Mouse (Mus musculus): ENCODE data around the gene Clasp2.
A peak's percentile ranks its signal among the peaks of the same experiment; 100 is the strongest.

The Clasp2 gene

DNA sequence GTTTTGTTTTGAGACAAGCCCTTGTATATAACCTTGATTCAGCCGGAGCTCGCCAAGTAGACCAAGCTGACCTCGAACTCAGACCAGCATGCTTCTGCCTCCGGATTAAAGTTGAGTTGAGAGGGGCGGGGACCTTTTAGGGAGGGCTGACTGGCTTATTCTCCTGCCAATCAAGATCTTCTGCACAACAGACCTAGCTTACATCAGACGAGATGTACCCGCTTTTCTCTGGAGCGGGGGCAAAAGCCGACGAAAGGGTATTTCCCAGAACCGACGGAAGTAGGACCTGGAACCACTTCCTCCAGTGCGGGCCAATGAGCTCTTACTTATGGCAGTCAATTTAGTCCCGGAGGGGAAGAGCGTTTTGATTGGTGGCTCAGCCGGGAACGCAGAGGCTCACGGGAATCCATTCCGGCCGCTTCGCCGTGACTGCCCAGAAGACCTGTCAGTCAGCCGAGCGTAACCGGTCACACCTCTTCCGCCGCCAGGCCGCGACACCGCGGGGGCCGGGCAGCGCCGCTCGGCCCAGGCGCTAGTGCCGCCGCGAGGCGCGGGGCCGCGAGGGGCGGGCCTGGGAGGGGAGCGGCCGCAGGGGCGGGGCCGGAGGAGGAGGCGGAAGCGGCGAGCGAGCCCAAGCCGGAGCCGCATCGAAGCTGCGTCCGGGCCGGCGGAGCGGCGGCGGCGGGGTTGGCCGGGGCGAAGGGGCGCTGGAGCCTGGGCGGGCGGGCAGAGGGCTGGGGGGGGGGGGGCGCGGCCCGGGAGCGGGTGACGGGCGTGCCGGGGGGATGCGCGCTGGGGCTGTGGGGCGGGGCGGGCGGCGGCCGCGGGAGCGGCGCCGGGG, 189.5 kb downstream of the Clasp2 start, which contains the start of gene Ubp1:
Gene Ubp1, plus strand, starts transcription at position 401 of the 841 bp plus-strand sequence.
- peak; percentile 95 for DNase-seq (ENCODE audit: low read depth, low spot score)

DNA sequence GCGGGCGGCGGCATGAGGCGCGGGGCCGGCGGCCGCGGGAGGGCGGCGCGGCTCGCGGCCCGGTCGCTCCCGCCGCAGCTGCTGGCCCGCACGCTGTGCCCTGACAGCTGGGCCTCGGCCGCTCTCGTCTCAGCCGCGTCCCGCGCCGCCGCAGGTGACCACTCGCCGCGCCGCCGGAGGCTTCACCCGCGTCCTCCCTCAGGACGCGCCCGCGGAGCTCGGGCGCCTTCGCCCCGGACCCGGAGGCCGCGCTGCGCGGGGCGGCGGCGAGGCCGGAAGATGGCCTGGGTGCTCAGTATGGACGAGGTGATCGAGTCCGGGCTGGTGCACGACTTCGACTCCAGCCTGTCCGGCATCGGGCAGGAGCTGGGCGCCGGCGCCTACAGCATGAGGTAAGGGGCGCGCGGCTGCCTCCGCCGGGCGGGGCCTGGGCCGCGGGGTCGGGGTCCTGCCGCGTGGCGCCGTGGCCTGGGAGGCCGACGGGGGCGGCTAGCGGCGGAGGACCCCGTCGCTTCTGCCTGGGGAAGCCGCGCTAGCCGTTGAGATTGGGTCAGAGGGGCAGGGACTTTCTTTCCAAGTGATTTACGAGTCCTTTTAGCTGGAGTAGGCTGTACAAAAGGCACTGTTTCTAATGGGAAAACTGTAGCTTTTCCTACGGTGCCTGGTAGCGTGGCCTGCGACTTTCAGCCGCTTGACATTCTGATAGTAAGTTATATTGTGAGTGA, 190.3 kb downstream of the Clasp2 start:
- DNase-seq (ENCODE audit: low read depth, low spot score): no peak

DNA sequence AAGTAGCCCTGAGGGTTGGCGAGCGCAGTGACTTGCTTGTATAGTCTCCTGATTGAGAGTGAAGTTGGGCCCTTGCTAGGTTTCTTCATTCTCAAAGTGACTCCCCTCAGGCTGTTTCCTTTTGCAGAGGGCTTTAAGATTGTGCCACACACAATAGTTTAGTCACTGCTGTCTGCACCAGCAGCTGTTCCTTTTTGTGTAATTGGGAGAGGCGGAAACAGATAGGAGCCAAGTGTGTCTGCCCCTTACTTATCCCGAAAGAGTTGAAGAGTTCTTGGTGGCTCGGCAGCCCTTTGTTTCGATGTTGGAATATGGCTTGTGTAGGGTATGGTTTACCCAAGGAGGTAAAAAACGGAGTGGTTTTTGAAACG, 190.8 kb downstream of the Clasp2 start:
- DNase-seq (ENCODE audit: low read depth, low spot score): peak; percentile 49

DNA sequence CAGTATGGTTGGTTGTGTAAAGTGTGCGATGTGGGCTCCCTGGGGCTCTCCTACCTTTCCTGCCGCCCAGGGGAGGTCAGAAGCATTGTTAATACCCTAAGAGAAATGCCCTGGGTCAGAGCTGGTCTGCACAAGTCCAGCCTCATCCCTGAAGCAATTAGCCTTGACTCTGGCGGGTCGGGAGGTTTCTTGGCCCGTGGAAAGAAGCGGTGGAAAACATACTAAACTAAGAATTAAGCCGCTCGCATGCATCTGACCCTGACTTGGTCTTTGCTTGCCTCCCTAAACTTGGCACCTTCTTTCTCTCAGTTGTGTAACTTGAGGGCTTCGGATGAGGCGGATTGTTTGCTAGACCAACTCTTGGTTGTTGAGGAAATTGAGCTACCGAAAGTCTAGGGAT, 191.2 kb downstream of the Clasp2 start:
- no peak for DNase-seq (ENCODE audit: low read depth, low spot score)

DNA sequence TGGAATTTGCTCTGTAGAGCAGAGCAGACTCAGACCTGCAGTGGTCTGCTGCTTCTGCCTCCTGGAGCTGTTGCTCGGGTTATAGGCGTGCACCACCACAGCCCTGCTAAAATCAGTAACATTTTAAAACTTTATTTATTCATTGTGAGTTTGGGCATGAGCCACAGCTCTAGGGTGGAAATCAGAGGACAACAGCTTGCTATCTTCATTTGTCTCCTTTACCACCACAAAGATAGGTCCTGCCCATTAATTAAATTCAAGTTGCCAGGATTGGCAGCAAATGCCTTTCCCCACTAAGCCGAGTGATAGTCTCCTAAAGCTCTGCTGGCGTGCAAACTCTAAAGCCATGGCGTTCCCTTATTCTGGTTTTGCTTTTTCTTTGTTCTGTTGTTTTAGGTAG, 194.4 kb downstream of the Clasp2 start:
- no peak for DNase-seq (ENCODE audit: low read depth, low spot score)

DNA sequence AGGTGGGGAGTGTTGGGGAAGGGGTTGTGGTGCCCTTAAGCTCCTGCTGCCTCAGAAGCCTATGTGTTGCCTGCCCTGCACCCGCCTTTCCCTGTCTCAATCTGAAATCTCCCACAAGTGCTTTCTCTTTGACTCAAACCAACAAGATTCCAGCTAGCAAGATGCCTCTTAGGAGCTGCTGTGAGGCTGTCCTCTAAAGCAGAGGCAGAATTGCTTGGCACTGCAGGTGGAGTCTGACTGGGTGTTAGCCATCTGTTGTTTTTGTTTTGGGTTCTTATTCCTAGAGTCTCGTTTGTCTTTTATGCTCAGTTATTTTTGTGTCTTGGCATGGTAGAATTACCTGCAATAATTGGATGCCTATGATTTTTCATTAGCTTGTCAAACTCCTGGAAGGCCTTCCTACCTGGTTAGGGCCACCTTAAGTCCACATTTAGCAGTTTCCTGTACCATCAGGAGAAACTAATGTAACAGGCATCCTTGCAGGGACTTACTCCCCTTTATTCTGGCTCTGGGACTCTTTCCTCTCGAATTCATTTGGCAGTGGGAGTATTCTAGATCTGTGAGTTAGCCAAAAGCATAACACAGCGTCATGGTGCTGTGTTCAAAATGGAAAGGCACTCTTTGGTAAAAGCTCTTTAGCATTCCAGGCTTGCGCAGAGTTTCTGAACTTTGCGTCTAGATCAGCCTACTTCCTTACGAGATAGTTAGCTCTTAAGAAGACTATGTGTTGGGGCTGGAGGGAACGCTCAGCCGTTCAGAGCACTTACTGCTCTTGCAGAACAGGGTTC, 198.0 kb downstream of the Clasp2 start:
- no peak for DNase-seq (ENCODE audit: low read depth, low spot score)

DNA sequence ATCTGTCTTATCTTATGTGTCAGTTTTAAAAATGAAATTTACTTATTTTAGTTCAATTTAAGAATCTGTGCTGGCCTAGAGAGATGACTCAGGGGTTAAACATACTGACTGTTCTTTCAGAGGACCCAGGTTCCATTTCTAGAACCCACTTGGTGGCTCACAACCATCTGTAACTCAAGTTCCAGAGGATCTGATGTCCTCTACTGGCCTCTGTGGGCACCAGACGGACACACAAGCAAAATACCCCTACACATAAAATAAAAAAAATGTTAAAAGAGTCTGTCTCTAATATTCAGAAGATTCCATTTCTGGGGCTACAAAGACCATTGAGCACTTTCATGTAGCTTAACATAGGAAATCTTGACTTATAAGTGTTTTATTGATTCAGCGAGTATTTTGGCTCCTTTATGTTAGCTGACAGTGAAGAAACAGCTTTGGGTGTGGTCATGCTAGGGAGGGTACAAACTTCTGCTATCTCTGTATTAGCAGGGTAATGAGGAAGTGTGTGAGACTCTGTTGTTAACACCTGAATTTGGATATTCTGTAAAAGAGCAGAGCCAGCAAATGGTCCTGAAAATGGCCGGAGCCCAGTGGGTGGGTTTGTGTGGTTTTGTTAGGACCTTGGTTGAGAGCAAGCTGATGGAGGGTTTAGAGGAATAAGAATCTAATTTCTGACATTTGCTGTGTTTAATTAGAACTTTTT, 200.0 kb downstream of the Clasp2 start:
- peak; percentile 61 for DNase-seq (ENCODE audit: low read depth, low spot score)

DNA sequence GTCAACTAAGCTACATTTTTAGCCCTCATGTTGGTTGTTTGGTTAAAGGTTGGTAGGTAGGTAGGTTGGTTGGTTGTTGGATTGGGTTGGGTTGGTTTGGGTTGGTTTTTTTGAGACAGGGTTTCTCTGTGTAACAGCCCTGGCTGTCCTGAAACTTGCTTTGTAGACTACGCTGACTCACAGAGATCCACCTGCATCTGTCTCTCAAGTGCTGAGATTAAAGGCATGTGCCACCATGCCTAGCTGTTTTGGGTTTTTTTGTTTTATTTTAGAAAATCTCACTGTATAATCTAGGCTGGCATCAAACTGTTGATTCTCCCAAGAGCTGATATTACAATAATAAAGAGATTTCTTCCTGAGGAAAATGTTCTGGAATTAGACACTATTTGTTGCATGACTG, 202.1 kb downstream of the Clasp2 start:
- DNase-seq (ENCODE audit: low read depth, low spot score): no peak

DNA sequence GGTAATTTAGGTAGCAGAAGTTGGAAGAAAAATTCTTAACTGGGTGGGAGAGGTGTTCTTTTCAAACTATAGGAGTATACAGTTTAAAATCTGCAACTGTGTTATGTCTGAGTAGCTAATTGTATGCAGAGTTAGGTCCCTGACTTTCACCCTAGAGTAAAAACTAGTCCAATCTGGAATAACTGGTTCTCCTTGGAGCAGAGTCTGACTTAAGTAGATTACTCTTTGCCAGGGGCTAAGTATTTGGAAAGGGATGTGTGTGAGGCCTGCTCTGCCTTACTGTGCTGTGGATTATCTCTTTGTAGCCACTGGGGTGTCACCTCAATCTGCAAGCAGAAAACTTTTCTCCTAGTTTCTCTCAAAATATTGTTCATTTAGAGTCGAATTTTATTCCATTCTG, 205.9 kb downstream of the Clasp2 start:
- DNase-seq (ENCODE audit: low read depth, low spot score): no peak

DNA sequence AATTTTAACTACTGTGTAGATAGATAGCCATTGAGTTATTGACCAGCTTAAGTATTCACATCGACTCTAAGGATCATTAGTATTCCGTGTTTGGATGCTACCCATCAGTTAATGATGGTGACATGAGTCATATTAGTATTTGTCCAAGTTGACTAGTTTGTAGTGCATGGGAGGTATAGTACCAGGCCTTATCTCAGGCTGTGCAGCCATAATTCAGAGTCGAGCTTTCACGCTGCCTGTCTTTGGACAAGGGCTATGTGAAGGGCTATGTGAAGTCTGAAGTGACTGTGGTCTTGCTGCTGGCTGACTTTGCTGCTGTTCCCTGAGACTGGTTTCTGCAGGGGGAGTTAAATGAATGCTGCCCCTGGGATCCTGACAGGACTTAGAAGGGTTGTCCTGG, 216.5 kb downstream of the Clasp2 start:
- DNase-seq (ENCODE audit: low read depth, low spot score): no peak

DNA sequence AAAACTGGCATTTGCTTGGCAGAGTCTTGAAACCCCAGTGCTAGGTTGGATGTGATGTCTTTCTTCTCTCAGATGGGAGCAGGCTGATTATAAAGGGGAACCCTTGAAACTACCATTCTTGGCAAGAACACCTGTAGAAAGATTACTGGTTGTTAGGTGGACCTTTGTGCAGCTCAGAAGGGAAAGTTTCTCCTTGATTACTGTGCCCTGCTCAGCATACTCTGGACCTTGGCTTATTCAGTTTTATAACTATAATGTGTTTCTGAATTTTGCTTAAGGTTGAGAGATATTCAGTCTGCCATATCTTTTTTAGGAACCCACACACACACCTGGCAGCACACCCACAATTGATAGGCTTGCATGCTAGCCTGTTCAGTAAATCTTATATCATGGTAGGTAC, 222.4 kb downstream of the Clasp2 start:
- no peak for DNase-seq (ENCODE audit: low read depth, low spot score)

DNA sequence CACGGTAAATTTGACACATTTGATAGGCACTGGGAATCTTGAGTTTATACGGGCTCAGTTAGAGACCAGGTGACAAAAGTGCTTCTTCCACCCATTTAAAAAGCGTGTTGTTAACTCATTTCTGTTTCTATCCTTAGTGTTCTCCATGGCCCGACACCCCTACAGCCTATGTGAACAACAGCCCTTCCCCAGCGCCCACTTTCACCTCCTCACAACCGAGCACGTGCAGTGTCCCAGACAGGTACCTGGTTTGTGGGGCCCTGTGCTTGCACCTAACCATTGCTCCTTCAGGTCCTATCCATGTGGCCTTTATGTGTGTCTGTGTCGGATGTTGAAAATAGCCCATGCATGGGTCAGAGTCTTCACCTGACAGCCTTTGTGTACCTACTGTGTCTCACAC, 223.1 kb downstream of the Clasp2 start:
- DNase-seq (ENCODE audit: low read depth, low spot score): no peak

DNA sequence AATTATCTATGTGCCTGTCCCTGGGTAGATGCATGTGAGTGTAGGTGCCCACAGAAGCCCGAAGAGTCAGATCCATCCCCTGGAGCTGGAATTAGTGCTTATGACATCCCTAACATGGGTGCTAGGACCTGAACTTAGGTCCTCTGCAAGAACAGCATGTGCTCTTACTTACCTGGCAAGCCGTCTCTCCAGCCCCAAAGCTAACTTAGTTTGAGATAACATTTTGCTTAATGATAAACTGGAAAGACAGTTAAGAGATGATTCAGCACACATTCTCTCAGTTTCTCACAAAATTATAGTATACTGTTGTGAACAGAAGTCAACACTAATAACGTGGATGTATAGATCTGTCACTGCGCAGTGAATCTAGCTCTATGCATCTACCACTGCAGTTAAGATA, 225.6 kb downstream of the Clasp2 start:
- DNase-seq (ENCODE audit: low read depth, low spot score): peak; percentile 31

DNA sequence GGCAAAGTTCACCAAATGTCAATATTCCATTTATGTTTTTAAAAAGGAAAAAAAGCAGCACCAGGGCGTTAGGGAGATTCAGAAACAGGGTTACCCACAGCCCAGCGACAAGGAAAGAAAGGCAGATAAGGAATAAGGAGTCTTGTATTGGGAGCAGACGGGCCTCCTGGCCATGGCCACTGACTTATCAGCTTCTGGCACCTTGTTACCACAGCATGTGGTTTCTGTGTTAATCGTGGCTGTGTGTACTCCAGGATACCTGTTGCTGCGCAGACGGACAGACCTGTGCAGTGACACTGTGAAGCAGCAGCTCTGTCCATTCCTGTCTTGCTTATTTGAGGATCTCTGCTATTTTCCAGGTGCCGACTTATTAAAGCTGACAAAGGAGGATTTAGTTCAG, 227.7 kb downstream of the Clasp2 start:
- peak; percentile 93 for DNase-seq (ENCODE audit: low read depth, low spot score)
